Mouse (Mus musculus): ENCODE results near the gene Vmn2r80. TPM values are rescaled to one million over a fixed set of nuclear protein-coding genes. Genes with fewer than 3 reads are reported as not detected.
"Not testable (repeated sequence)": the region's sequence is repeated elsewhere in the genome, so short reads cannot be mapped to it uniquely, and the experiment has no call there.

The Vmn2r80 gene
- polyA plus RNA-seq, 1 experiment = not detected

GRCm38 (mm10) chr10:79116125-79116849, 32.3 kb upstream of the Vmn2r80 start:
- H3K36me3 ChIP-seq (ENCODE audit: control insufficient read depth, insufficient read depth) = no peaks in the 10 kb centered on the region
- H3K79me2 ChIP-seq (ENCODE audit: control insufficient read depth, insufficient read depth) = no peaks in the 10 kb centered on the region
- H3K27me3 ChIP-seq (ENCODE audit: control insufficient read depth, insufficient read depth, insufficient read length) = no peaks in the 10 kb centered on the region
- H3ac ChIP-seq (ENCODE audit: control insufficient read depth, insufficient read length, low read depth) = no peak overlapping the region
- no peak overlapping the region for H3K4me3 ChIP-seq (ENCODE audit: insufficient read depth, poor library complexity, severe bottlenecking)
- peak; percentile 23 for TF ChIP-seq CTCF (IDR thresholded peaks at IDR 0.05; ENCODE audit: control insufficient read depth, insufficient read depth, insufficient read length)
- TF ChIP-seq USF1 (IDR thresholded peaks at IDR 0.05; ENCODE audit: low read depth) = no peak
- no peak for TF ChIP-seq MYOD1 (IDR thresholded peaks at IDR 0.05; ENCODE audit: control insufficient read depth, insufficient read length, low read depth)
- H3K79me3 ChIP-seq (ENCODE audit: low read depth) = no peaks in the 10 kb centered on the region

- no peaks in the 10 kb centered on the region for H3K27me3 ChIP-seq (ENCODE audit: control insufficient read depth, insufficient read depth, insufficient read length)
- TF ChIP-seq MYOG (IDR thresholded peaks at IDR 0.05; ENCODE audit: control insufficient read depth, extremely low read depth, insufficient read length) (no peak), MAX (IDR thresholded peaks at IDR 0.05) (no peak), FOSL1 (IDR thresholded peaks at IDR 0.05; ENCODE audit: insufficient read depth, low read length, poor library complexity, severe bottlenecking) (no peak), MYOD1 (IDR thresholded peaks at IDR 0.05; ENCODE audit: control insufficient read depth, insufficient read length, low read depth) (no peak), CEBPB (IDR thresholded peaks at IDR 0.05; ENCODE audit: low read depth) (no peak), CTCF (IDR thresholded peaks at IDR 0.05; ENCODE audit: control insufficient read depth, insufficient read depth, insufficient read length) (no peak), USF1 (IDR thresholded peaks at IDR 0.05; ENCODE audit: low read depth) (no peak)
Observed at GRCm38 (mm10) chr10:79151602-79152001, 3.0 kb downstream of the Vmn2r80 start.

GRCm38 (mm10) chr10:79199973-79200372, 51.4 kb downstream of the Vmn2r80 start:
- not testable (repeated sequence) for H3K27me3 ChIP-seq (ENCODE audit: control insufficient read depth, insufficient read depth, insufficient read length); H3K4me3 ChIP-seq (ENCODE audit: insufficient read depth, poor library complexity, severe bottlenecking); H3K36me3 ChIP-seq (ENCODE audit: control insufficient read depth, insufficient read depth); H3ac ChIP-seq (ENCODE audit: control insufficient read depth, insufficient read length, low read depth); H3K79me2 ChIP-seq (ENCODE audit: control insufficient read depth, insufficient read depth); H3K79me3 ChIP-seq (ENCODE audit: low read depth)

More at GRCm38 (mm10) chr10:79151602-79152001, 3.0 kb downstream of the Vmn2r80 start:
- Histone ChIP-seq H3ac (ENCODE audit: control insufficient read depth, insufficient read length, low read depth) (no peak overlapping the region), H3K4me3 (ENCODE audit: insufficient read depth, poor library complexity, severe bottlenecking) (no peak overlapping the region), H3K79me3 (ENCODE audit: low read depth) (no peaks in the 10 kb centered on the region), H3K36me3 (ENCODE audit: control insufficient read depth, insufficient read depth) (no peaks in the 10 kb centered on the region), H3K79me2 (ENCODE audit: control insufficient read depth, insufficient read depth) (no peaks in the 10 kb centered on the region)

GRCm38 (mm10) chr10:79220432-79220831, 71.9 kb downstream of the Vmn2r80 start:
- Histone ChIP-seq H3K4me3 (ENCODE audit: insufficient read depth, poor library complexity, severe bottlenecking) (no peak overlapping the region), H3K27me3 (ENCODE audit: control insufficient read depth, insufficient read depth, insufficient read length) (no peaks in the 10 kb centered on the region), H3ac (ENCODE audit: control insufficient read depth, insufficient read length, low read depth) (no peak overlapping the region), H3K79me2 (ENCODE audit: control insufficient read depth, insufficient read depth) (no peaks in the 10 kb centered on the region), H3K79me3 (ENCODE audit: low read depth) (no peaks in the 10 kb centered on the region), H3K36me3 (ENCODE audit: control insufficient read depth, insufficient read depth) (no peaks in the 10 kb centered on the region)
- TF ChIP-seq MYOG (IDR thresholded peaks at IDR 0.05; ENCODE audit: control insufficient read depth, extremely low read depth, insufficient read length) (no peak), USF1 (IDR thresholded peaks at IDR 0.05; ENCODE audit: low read depth) (no peak), MAX (IDR thresholded peaks at IDR 0.05) (no peak), MYOD1 (IDR thresholded peaks at IDR 0.05; ENCODE audit: control insufficient read depth, insufficient read length, low read depth) (no peak), FOSL1 (IDR thresholded peaks at IDR 0.05; ENCODE audit: insufficient read depth, low read length, poor library complexity, severe bottlenecking) (no peak), CTCF (IDR thresholded peaks at IDR 0.05; ENCODE audit: control insufficient read depth, insufficient read depth, insufficient read length) (no peak), CEBPB (IDR thresholded peaks at IDR 0.05; ENCODE audit: low read depth) (no peak)

GRCm38 (mm10) chr10:79221606-79222005, 73.0 kb downstream of the Vmn2r80 start:
- TF ChIP-seq FOSL1 (IDR thresholded peaks at IDR 0.05; ENCODE audit: insufficient read depth, low read length, poor library complexity, severe bottlenecking) (no peak), CEBPB (IDR thresholded peaks at IDR 0.05; ENCODE audit: low read depth) (no peak), CTCF (IDR thresholded peaks at IDR 0.05; ENCODE audit: control insufficient read depth, insufficient read depth, insufficient read length) (no peak), USF1 (IDR thresholded peaks at IDR 0.05; ENCODE audit: low read depth) (no peak), MYOD1 (IDR thresholded peaks at IDR 0.05; ENCODE audit: control insufficient read depth, insufficient read length, low read depth) (no peak), MAX (IDR thresholded peaks at IDR 0.05) (no peak), MYOG (IDR thresholded peaks at IDR 0.05; ENCODE audit: control insufficient read depth, extremely low read depth, insufficient read length) (no peak)
- H3K4me3 ChIP-seq (ENCODE audit: insufficient read depth, poor library complexity, severe bottlenecking) = no peak overlapping the region

GRCm38 (mm10) chr10:79222214-79222613, 73.6 kb downstream of the Vmn2r80 start:
- Histone ChIP-seq H3K36me3 (ENCODE audit: control insufficient read depth, insufficient read depth) (no peaks in the 10 kb centered on the region), H3K4me3 (ENCODE audit: insufficient read depth, poor library complexity, severe bottlenecking) (no peak overlapping the region), H3K79me2 (ENCODE audit: control insufficient read depth, insufficient read depth) (no peaks in the 10 kb centered on the region), H3K79me3 (ENCODE audit: low read depth) (no peaks in the 10 kb centered on the region), H3ac (ENCODE audit: control insufficient read depth, insufficient read length, low read depth) (no peak overlapping the region), H3K27me3 (ENCODE audit: control insufficient read depth, insufficient read depth, insufficient read length) (no peaks in the 10 kb centered on the region)
- no peak for TF ChIP-seq CTCF (IDR thresholded peaks at IDR 0.05; ENCODE audit: control insufficient read depth, insufficient read depth, insufficient read length)

More at GRCm38 (mm10) chr10:79221606-79222005, 73.0 kb downstream of the Vmn2r80 start:
- H3K79me3 ChIP-seq (ENCODE audit: low read depth) = no peaks in the 10 kb centered on the region
- H3ac ChIP-seq (ENCODE audit: control insufficient read depth, insufficient read length, low read depth) = no peak overlapping the region
- no peaks in the 10 kb centered on the region for H3K79me2 ChIP-seq (ENCODE audit: control insufficient read depth, insufficient read depth)
- no peaks in the 10 kb centered on the region for H3K36me3 ChIP-seq (ENCODE audit: control insufficient read depth, insufficient read depth)
- H3K27me3 ChIP-seq (ENCODE audit: control insufficient read depth, insufficient read depth, insufficient read length) = no peaks in the 10 kb centered on the region

Other genes with a start within 250 kb of the Vmn2r80 start
- gene Olfr1354, start 235.6 kb upstream of the Vmn2r80 start, polyA plus RNA-seq (2012; fragmentation: generic; extraction: Trizol) = not detected
- not detected for gene Olfr8, start 198.1 kb upstream of the Vmn2r80 start, polyA plus RNA-seq (2012; fragmentation: generic; extraction: Trizol)
- gene Olfr1353, start 185.5 kb upstream of the Vmn2r80 start, polyA plus RNA-seq (2012; fragmentation: generic; extraction: Trizol) = not detected
- not detected for gene Olfr1352, start 167.7 kb upstream of the Vmn2r80 start, polyA plus RNA-seq (2012; fragmentation: generic; extraction: Trizol)
- gene Olfr1351, start 136.3 kb upstream of the Vmn2r80 start, polyA plus RNA-seq (2012; fragmentation: generic; extraction: Trizol) = not detected
- not detected for gene Olfr57, start 120.0 kb upstream of the Vmn2r80 start, polyA plus RNA-seq (2012; fragmentation: generic; extraction: Trizol)
- 1.7 TPM for gene 2610008E11Rik, start 51.2 kb upstream of the Vmn2r80 start, polyA plus RNA-seq (2012; fragmentation: generic; extraction: Trizol)
- gene Vmn2r81, start 98.9 kb downstream of the Vmn2r80 start, polyA plus RNA-seq (2012; fragmentation: generic; extraction: Trizol) = not detected
- not detected for gene Vmn2r82, start 207.8 kb downstream of the Vmn2r80 start, polyA plus RNA-seq (2012; fragmentation: generic; extraction: Trizol)